Mouse (Mus musculus) midbrain, embryonic 15.5 days (tissue): Measurements from ENCODE around the gene Il4i1. TPM values are rescaled to one million over a fixed set of nuclear protein-coding genes. Genes with fewer than 3 reads are reported as not detected.
"Not testable (repeated sequence)": the region's sequence is repeated elsewhere in the genome, so short reads cannot be mapped to it uniquely, and the experiment has no call there.

Experiments used
- ATAC-seq: fragments of 200-750 bp; cut with Nextera tagmentation; replicated peaks from 2 replicates; pipeline ENCODE4 v1.8.0; 2017; ENCODE audit warnings: moderate TSS enrichment
- H3K27ac ChIP-seq: fragments of 300-500 bp; sonication (generic); 2 replicates; pipeline ENCODE4 v1.5.1; 2015; ENCODE audit warnings: mild to moderate bottlenecking, inconsistent platforms
- H3K27me3 ChIP-seq: fragments of 300-500 bp; sonication (generic); replicated peaks from 2 replicates; pipeline ENCODE4 v1.6.1; 2015; ENCODE audit warnings: inconsistent platforms
- H3K36me3 ChIP-seq: fragments of 300-500 bp; sonication (generic); replicated peaks from 2 replicates; pipeline ENCODE4 v1.6.1; 2015; ENCODE audit warnings: inconsistent platforms
- H3K4me1 ChIP-seq: fragments of 300-500 bp; sonication (generic); 2 replicates; pipeline ENCODE4 v1.6.1; 2015; ENCODE audit warnings: inconsistent platforms
- H3K4me2 ChIP-seq: fragments of 300-500 bp; sonication (generic); 2 replicates; pipeline ENCODE4 v1.6.1; 2015; ENCODE audit warnings: inconsistent platforms, mild to moderate bottlenecking, moderate library complexity
- H3K4me3 ChIP-seq: fragments of 300-500 bp; sonication (generic); 2 replicates; pipeline ENCODE4 v1.5.1; 2015; ENCODE audit warnings: mild to moderate bottlenecking, inconsistent platforms
- H3K9ac ChIP-seq: fragments of 300-500 bp; sonication (generic); 2 replicates; pipeline ENCODE4 v1.6.1; 2015; ENCODE audit warnings: mild to moderate bottlenecking, inconsistent platforms
- H3K9me3 ChIP-seq: fragments of 300-500 bp; sonication (generic); 2 replicates; pipeline ENCODE4 v1.6.1; 2016; ENCODE audit warnings: inconsistent platforms
- WGBS: fragments of 180-500 bp; shearing (Covaris S2); methylation state at CpG from one replicate; pipeline ENCODE4 v1.1.7; 2015; ENCODE audit warnings: mixed read lengths; 5-methylcytosine and 5-hydroxymethylcytosine counted together
- polyA plus RNA-seq: library from polyadenylated mRNA; unstranded; fragments of >200 nt; fragmentation: Nextera tagmentation; extraction: Ambion mirVana; gene quantifications from 2 replicates; pipeline ENCODE4 v1.2.1, GENCODE M21; 2015

Gene Il4i1
- polyA plus RNA-seq, 1 experiment from 2014 or later, result 1.6 TPM

- Histone ChIP-seq H3K4me3 (peak within 1 kb of the TSS; percentile 93), H3K27ac (peak within 1 kb of the TSS; percentile 100), H3K9ac (peak within 1 kb of the TSS; percentile 99), H3K4me2 (peak within 1 kb of the TSS; percentile 82), H3K36me3 (no peaks in the 10 kb centered on the region; the same call in 1 of the 2 replicates), H3K27me3 (no peaks in the 10 kb centered on the region), H3K4me1 (peaks cover 43% of the 10 kb centered on the region), H3K9me3 (no peaks in the 10 kb centered on the region)
- 9% methylated on average over 29 of the region's 29 CpGs for WGBS
- peak; percentile 96 for ATAC-seq
Observed at GRCm38 (mm10) chr7:44869697-44870528, 53.7 kb downstream of the Il4i1 start, which contains the start of gene Ptov1. Ptov1 (minus strand) TSS chr7:44869788.

DNA sequence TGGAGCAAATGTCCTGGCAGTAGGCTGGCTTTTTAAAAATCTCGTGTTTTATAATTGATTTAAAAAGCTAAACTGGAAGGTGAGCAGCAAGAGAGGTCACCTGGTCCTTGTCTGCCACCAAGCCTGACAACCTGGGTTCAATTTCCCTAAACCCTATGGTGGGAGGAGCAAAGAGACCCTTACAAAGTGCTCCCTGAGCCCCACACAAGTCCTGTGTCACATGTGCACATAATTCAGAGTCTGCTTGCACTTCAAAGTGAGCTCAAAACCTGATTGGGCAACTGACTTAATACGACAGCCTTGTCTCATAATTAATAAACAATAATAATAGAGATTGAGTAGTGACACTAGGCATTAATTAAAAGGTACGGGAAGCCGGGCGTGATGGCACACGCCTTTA is 54.4 kb downstream of the Il4i1 start:
- peak overlapping the region; percentile 26 for H3K9ac ChIP-seq

GRCm38 (mm10) chr7:44871181-44871580 is 55.0 kb downstream of the Il4i1 start:
- no peak for ATAC-seq

More for the DNA sequence above, 54.4 kb downstream of the Il4i1 start:
- peak overlapping the region; percentile 100 for H3K27ac ChIP-seq
- peak overlapping the region; percentile 93; the same call in 1 of the 2 replicates for H3K4me3 ChIP-seq
- no peaks in the 10 kb centered on the region for H3K27me3 ChIP-seq
- peaks cover 36% of the 10 kb centered on the region for H3K4me1 ChIP-seq
- H3K4me2 ChIP-seq, result peak overlapping the region; percentile 82
- no peaks in the 10 kb centered on the region for H3K9me3 ChIP-seq
- 87% methylated on average over 6 of the region's 6 CpGs for WGBS
- H3K36me3 ChIP-seq, result no peaks in the 10 kb centered on the region
- ATAC-seq, result no peak

GRCm38 (mm10) chr7:44871774-44872173 is 55.6 kb downstream of the Il4i1 start:
- not testable (repeated sequence) for H3K9me3 ChIP-seq, H3K4me2 ChIP-seq, ATAC-seq, H3K27ac ChIP-seq, H3K4me3 ChIP-seq, H3K36me3 ChIP-seq, H3K9ac ChIP-seq, H3K27me3 ChIP-seq
- WGBS, result 94% methylated on average over 2 of the region's 2 CpGs
- H3K4me1 ChIP-seq, result peaks cover 25% of the 10 kb centered on the region

More at GRCm38 (mm10) chr7:44871181-44871580, 55.0 kb downstream of the Il4i1 start:
- Histone ChIP-seq H3K4me1 (peaks cover 31% of the 10 kb centered on the region), H3K27ac (no peak overlapping the region), H3K27me3 (no peaks in the 10 kb centered on the region), H3K4me3 (no peak overlapping the region), H3K4me2 (no peak overlapping the region), H3K9ac (no peak overlapping the region), H3K36me3 (peaks cover 1% of the 10 kb centered on the region; the same call in 1 of the 2 replicates), H3K9me3 (no peaks in the 10 kb centered on the region)
- WGBS, result 19% methylated on average over 1 of the region's 1 CpGs

- H3K9ac ChIP-seq, result no peak overlapping the region
- peaks cover 60% of the 10 kb centered on the region for H3K36me3 ChIP-seq
- 88% methylated on average over 14 of the region's 14 CpGs for WGBS
- H3K4me3 ChIP-seq, result no peak overlapping the region
- no peak for ATAC-seq
- H3K4me2 ChIP-seq, result no peak overlapping the region
- H3K9me3 ChIP-seq, result no peaks in the 10 kb centered on the region
- no peaks in the 10 kb centered on the region for H3K27me3 ChIP-seq
- H3K4me1 ChIP-seq, result no peaks in the 10 kb centered on the region
- H3K27ac ChIP-seq, result no peak overlapping the region
Observed at GRCm38 (mm10) chr7:44877833-44878232, 61.6 kb downstream of the Il4i1 start.

DNA sequence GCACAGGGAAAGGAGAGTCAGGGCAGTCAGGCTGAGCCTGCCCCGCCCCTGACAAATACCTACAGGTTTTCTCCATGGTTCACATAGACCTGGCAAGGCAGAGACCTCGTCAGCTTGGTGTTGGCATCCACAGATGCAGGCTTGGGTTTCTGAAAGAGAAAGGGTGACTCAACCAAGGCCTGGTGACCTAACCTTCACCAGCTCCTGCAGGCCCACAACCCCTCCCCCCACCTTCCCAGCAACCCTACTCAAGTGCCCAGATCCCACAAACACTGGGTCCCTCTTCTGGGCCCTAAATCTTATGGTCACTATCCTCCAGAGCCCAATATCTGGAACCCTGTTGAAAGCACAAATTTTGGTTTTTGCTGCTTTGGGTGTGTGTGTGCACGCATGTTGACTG is 66.8 kb downstream of the Il4i1 start:
- 95% methylated on average over 3 of the region's 3 CpGs for WGBS
- H3K9ac ChIP-seq, result no peak overlapping the region
- H3K4me3 ChIP-seq, result no peak overlapping the region
- no peaks in the 10 kb centered on the region for H3K27me3 ChIP-seq
- H3K4me1 ChIP-seq, result no peaks in the 10 kb centered on the region
- peaks cover 63% of the 10 kb centered on the region for H3K36me3 ChIP-seq
- ATAC-seq, result no peak
- no peaks in the 10 kb centered on the region for H3K9me3 ChIP-seq
- no peak overlapping the region for H3K4me2 ChIP-seq
- no peak overlapping the region for H3K27ac ChIP-seq

GRCm38 (mm10) chr7:44884637-44885036 is 68.5 kb downstream of the Il4i1 start:
- Histone ChIP-seq H3K4me3 (no peak overlapping the region), H3K27me3 (no peaks in the 10 kb centered on the region), H3K4me1 (peaks cover 15% of the 10 kb centered on the region), H3K9ac (no peak overlapping the region), H3K36me3 (peaks cover 53% of the 10 kb centered on the region), H3K9me3 (no peaks in the 10 kb centered on the region), H3K27ac (no peak overlapping the region), H3K4me2 (no peak overlapping the region)
- no peak for ATAC-seq
- WGBS, result 94% methylated on average over 5 of the region's 5 CpGs

DNA sequence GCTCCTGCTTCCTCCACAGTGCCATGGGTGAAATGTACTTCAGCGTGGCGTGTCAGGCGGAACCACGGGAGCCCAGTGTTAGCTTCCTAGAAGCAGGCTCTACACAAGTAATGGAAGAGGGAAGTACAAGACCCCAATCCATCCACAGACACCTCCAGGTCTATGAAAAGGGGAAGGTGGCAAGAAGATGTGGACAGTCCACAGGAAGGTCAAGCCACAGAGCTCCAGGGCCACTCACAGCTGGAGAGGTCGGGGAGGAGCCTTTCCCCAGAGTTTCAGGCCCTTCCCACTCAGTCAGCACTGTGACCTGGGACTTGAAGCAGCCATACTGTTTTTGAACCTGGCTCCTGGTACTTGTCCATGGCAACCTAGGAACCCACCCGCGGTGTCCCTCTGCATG is 70.8 kb downstream of the Il4i1 start:
- 90% methylated on average over 7 of the region's 7 CpGs for WGBS
- no peak for ATAC-seq
- H3K9ac ChIP-seq, result no peak overlapping the region

DNA sequence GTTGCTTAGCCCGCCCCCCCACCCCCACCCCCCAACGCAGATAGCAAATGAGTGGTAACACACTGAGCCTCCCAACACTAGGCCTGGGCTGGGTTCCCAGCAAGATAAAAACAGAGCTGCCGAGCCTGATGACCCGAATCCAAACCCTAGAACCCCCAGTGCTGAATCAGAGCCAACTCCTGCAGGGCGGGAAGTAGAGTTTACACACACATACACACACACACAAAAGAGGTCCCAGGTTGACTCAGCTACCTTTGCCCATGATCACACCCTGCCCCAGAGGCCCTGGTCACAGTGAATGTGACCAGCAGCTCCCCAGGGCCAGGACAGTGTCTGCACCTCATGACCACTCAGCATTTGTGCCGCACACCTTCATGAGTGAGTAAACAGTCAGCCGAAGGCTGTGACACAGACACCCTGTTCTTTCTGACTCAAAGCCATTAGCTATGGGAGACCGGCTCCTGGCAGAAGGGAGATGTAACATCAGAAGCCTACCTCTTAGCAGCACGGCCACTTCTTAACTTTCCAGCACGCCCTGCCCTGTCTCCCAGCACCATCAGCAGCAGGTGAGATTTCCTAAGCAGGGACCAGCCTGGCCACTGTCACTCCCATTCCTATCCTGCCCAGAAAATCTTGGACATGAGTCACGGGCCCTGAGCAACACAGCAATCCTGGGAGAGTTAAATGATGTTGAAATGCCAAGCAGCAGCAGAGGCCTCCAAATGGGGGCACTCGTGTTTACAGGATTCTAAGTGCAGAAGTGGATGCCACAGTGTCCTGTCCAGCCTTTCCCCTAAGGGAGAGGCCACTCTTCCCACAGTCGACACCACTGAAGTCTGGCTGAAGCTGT is 72.3 kb downstream of the Il4i1 start:
- ATAC-seq, result no peak
- no peak overlapping the region for H3K4me2 ChIP-seq
- WGBS, result 89% methylated on average over 13 of the region's 13 CpGs
- no peaks in the 10 kb centered on the region for H3K27me3 ChIP-seq
- peaks cover 18% of the 10 kb centered on the region; the same call in 1 of the 2 replicates for H3K36me3 ChIP-seq
- H3K27ac ChIP-seq, result no peak overlapping the region
- H3K4me1 ChIP-seq, result peaks cover 39% of the 10 kb centered on the region
- H3K9me3 ChIP-seq, result no peaks in the 10 kb centered on the region
- H3K4me3 ChIP-seq, result no peak overlapping the region
- no peak overlapping the region for H3K9ac ChIP-seq

More for the DNA sequence above, 70.8 kb downstream of the Il4i1 start:
- H3K4me1 ChIP-seq, result peaks cover 33% of the 10 kb centered on the region
- no peaks in the 10 kb centered on the region for H3K27me3 ChIP-seq
- no peaks in the 10 kb centered on the region for H3K9me3 ChIP-seq
- H3K4me2 ChIP-seq, result no peak overlapping the region
- peaks cover 31% of the 10 kb centered on the region for H3K36me3 ChIP-seq
- H3K27ac ChIP-seq, result no peak overlapping the region
- no peak overlapping the region for H3K4me3 ChIP-seq

DNA sequence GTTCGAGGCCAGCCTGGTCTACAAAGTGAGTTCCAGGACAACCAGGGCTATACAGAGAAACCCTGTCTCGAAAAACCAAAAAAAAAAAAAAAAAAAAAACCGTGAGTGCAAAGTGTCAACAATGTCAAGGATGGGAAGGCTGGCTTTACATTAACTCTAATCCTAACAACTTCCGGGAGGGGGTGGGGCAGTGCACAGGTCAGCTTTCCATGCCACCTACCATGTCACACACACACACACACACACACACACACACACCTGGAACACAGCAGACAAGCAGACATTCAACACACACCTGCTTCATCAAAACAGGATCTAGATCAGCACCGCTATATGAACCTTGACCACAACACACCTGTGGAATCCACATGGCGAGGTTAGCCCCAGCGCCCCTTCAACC is 74.0 kb downstream of the Il4i1 start:
- WGBS, result 86% methylated on average over 6 of the region's 7 CpGs
- no peaks in the 10 kb centered on the region for H3K9me3 ChIP-seq
- no peaks in the 10 kb centered on the region for H3K27me3 ChIP-seq
- H3K27ac ChIP-seq, result no peak overlapping the region
- H3K9ac ChIP-seq, result no peak overlapping the region
- ATAC-seq, result no peak
- peak overlapping the region; percentile 93 for H3K4me2 ChIP-seq
- peaks cover 56% of the 10 kb centered on the region for H3K4me1 ChIP-seq
- H3K4me3 ChIP-seq, result peak overlapping the region; percentile 92
- peaks cover 5% of the 10 kb centered on the region; the same call in 1 of the 2 replicates for H3K36me3 ChIP-seq
